Mouse (Mus musculus) neutrophil, adult 5-6 weeks (primary cell): Measurements from ENCODE around the gene Cdh5. TPM values are rescaled to one million over a fixed set of nuclear protein-coding genes. Genes with fewer than 3 reads are reported as not detected.

Experiments used
- ATAC-seq: fragments of 151-379, 151-347 bp; 2 replicates; pipeline ENCODE4 v1.8.0; 2017; ENCODE audit warnings: mild to moderate bottlenecking, moderate TSS enrichment; ENCODE audit not compliant: insufficient number of reproducible peaks, poor library complexity, low FRiP score, severe bottlenecking; ENCODE audit errors: extremely low read depth
- total RNA-seq: library from RNA; stranded (forward); fragments of 200-1000 nt; gene quantifications from 2 replicates; pipeline ENCODE4 v1.2.3, GENCODE M21; 2017

Gene Cdh5
- total RNA-seq, 1 experiment from 2014 or later, result not detected

DNA sequence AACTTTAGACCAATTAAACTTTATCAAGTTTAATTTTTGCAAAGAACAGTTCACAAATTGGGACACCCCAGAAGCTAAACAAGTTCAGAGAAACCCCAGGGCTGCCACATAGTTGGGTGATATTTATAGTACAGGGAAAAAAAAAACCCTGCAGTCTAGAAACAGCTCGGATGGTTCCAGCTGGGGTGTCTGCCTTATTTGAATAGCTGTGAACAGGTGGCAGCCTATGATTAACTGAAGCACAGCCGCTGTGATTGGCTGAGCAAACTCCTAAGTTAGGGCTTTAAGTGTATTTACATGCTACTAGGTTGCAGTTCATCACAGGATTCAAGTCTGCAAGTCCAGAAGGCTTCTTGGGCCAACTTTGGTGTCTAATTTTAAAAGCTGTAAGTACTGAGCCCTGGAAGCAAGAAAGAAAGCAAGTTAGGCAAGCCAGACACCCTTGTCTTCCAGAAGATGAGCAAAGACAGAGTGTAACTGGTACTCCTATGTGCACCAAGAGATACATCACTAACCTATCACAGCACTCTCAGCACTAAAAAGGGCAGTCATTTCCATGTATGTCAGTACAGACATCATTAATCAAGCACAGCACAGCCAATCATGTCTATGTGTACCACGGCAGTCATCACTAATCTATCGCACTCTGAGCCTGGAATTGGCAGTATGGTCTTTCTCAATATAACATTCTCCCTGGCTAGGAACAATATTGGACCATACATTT, 25.9 kb downstream of the Cdh5 start:
- peak; percentile 60; the same call in 1 of the 2 replicates for ATAC-seq

GRCm38 (mm10) chr8:104130916-104131315, 29.5 kb downstream of the Cdh5 start:
- ATAC-seq, result no peak

GRCm38 (mm10) chr8:104131414-104131975, 30.1 kb downstream of the Cdh5 start:
- ATAC-seq, result no peak

- no peak for ATAC-seq
These were observed 33.1 kb downstream of the Cdh5 start for GRCm38 (mm10) chr8:104134521-104134920.

DNA sequence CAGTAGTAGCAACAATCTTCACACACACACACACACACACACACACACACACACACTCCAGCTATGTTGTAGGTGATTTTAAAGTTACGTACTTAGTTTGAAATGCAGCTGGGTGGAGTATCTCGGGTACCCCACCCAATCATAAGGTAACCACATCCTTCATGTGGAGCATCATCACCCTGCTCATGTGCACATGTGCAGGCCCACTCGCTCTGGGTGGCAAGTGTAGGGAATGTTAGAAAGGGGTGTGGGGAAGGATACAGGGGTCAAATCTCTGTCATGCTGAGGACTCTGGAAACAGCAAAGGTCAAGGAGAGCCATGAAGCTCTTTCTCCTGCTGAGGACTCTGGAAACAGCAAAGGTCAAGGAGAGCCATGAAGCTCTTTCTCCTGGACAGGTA, 34.9 kb downstream of the Cdh5 start:
- no peak for ATAC-seq

- ATAC-seq, result no peak
These were observed 36.2 kb downstream of the Cdh5 start for GRCm38 (mm10) chr8:104137636-104138035.

- no peak for ATAC-seq
These were observed 39.2 kb downstream of the Cdh5 start for GRCm38 (mm10) chr8:104140611-104141010.

DNA sequence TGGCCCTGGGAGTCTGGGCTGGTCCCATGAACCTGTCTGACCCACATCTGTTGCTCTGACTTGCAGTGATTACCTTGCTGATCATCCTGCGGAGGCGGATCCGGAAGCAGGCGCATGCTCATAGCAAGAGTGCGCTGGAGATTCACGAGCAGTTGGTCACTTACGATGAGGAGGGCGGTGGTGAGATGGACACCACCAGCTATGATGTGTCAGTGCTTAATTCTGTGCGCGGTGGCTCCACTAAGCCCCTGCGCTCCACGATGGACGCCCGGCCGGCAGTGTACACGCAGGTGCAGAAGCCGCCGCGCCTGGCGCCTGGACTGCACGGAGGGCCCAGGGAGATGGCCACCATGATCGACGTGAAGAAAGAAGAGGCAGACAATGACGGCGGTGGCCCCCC, 41.0 kb downstream of the Cdh5 start:
- no peak for ATAC-seq

- no peak for ATAC-seq
These were observed 42.0 kb downstream of the Cdh5 start for GRCm38 (mm10) chr8:104143379-104143778.

DNA sequence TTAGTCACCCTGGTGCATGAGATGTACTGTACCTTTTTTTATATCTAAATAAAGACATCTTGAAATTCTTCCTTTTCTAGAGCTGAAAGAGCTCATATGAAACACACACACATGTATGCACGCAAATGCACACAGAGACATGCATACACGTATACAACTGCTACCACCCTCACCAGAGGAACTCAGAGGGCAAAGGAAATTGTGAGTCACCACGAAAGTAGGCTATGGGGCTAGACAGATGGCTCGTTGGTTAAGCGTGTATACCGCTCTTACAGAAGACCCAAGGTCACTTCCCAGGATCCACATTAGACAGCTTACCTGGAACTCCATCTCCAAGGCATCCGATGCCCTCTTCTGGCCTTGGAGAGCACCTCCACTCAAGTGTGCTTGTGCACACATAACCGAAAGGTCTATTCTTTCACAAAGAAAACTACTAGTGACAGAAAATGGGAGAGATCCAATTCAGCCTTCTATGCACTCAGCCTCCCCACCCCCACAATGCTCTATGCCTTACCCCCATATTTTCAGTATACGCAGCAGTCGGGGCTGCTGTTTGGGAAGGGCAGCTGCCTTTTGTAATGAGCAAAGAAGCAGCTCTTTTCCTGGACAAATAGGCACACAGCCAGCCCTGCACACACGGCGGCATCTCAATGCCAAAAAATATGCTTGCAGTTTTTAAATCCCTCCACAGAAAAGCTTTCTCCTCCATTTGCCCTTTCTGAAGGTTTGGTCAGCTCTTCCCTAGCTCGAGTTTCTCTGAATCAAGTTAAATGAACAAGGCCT, 43.2 kb downstream of the Cdh5 start:
- ATAC-seq, result no peak

DNA sequence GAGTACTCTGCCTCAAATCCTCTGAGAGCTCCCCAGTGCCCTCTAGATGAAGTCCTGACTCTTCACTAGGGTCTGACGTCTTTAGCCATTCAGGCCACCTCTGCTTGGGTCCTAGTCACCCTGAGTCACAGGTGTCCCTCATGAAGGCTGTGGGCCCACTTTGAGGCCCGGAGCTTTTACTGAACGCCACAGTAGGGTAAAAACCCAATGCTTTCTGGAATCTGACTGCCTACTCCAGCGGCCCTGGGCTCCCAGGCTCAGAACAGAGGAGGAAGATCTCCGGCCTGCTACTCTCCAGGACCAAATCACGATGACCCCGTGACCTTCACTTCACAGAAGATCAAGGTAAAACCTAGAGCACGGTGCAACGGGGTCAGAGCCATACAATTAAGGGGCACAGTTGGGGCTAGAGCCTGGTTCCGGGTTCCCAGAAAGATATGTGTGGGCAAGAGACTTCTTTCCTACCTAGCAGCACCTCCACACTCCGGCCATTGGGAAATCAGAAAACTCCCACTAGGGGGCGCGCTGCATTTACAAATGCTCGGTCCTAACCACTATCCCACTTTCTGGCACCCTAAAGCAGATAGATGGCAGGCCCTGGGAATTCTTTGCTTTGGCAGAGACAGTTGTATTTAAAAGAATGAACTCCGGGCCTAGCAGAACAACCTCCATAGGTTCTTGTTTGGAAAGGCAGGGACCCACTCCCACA, 44.7 kb downstream of the Cdh5 start:
- ATAC-seq, result 0 out of 2 replicates have a peak, but pooled peaks have one; percentile 35

- ATAC-seq, result no peak
These were observed 45.5 kb downstream of the Cdh5 start for GRCm38 (mm10) chr8:104146717-104147494.

DNA sequence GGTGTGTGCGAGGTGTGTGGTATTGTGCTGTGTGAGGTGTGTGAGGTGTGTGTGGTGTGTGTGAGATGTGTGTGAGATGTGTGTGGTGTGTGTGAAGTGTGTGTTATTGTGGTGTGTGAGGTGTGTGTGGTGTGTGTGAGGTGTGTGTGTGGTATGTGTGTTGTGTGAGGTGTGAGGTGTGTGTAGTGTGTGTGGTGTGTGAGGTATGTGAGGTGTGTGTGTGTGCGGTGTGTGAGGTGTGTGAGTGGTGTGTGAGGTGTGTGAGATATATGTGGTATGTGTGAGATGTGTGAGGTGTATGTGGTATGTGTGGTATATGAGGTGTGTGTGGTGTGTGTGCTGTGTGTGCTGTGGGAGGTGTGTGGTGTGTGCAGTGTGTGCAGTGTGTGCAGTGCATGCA, 46.5 kb downstream of the Cdh5 start:
- ATAC-seq, result no peak

DNA sequence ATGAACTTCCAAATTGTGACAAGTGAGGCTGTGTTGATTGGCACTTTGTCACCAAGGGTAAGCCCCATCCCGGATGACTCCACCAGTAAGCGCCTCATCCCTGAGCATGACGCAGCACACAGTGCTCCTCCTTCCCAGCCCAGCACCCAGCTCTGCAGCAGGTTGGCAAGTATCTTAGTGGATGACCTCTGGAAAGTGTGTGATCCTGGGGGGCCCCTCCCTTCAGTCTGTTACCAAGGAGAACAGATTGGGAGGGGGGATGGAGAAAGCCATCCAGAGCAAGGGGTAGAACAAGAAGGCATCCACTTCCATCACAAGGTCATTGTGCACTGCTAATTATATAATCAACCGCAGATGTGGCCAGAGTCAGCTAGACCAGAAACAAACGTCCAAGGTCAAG, 59.3 kb downstream of the Cdh5 start:
- no peak for ATAC-seq

- ATAC-seq, result no peak
These were observed 68.0 kb downstream of the Cdh5 start for GRCm38 (mm10) chr8:104169461-104169860.

DNA sequence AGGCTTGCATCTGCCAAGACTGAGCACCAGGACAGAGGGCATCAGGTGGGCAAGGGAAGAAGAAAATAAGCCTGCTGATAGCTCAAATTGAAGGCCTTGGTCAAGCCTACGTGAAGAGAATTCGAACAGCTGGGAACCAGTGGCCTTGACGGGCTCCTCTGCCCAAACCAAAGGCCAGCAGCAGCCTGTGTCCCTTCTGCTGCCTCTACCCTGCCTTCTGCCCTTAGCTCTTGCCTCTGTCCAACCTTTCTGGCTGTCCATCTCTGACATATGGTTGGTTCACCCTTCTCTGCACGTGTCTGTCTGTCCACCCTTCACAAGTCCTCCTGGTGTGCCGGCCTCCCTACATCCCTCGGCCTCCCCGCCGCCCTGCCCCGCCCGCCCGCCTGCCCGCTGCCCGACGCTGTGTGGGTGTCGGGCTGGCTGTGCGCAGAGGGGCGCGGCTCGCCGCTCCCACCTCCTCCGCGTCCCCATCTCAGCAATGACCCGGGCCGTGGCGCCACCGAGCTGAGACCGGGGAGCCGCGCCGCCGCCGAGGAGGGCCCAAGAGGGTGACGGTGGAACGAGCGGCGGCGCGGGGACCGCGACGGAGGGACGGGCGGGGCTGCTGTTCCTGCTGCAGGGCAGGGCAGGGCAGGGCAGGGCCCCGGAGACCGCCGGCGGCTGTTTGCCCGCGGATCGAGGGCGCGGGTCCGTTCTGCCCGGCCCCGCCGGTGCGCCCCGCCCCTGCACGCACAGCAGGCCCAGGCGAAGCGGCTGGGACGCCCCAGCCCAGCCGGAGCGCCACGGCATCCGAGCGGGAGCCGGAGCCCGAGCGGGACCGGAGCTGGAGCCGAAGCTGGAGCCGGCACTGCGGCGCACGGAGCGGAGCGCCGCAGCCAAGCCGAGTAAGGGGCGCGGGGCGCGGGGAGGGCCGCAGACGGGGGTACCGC, 69.0 kb downstream of the Cdh5 start, which contains the start of gene Bean1:
TSS of gene Bean1 (plus strand) at position 325 of the 932 bp plus-strand sequence.
- no peak for ATAC-seq

- ATAC-seq, result no peak
These were observed 69.7 kb downstream of the Cdh5 start for GRCm38 (mm10) chr8:104171050-104171620.
